Mouse (Mus musculus) 3134 (cell line): ENCODE results near the gene Man1a.

ENCODE experiments used
- DNase-seq: peaks from one replicate; pipeline ENCODE4 v3.0.0-alpha.2; 2011; ENCODE audit warnings: low spot score; ENCODE audit not compliant: insufficient read length; ENCODE audit errors: extremely low read depth

The Man1a gene

GRCm38 (mm10) chr10:53927904-53928303 lies 148.5 kb downstream of the Man1a start:
- DNase-seq, result no peak

DNA sequence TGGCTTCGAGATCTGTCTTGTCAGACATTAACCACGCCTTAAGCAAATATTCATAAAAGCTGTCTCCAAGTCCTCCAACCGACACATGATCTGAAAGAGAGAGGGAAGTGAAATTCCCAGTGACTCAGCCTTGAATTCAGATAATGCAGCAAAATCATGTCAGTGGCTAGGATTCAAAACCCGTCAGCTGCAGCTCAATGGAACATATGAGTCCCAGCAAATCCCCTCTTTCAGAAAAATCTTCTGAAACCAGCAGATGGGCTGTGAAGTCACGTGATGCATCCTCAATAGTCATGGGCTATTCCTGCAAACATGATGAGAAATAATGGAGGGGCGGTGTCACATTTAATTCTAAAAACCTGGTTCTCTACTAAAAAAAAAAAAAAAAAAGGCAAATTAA lies 151.0 kb downstream of the Man1a start:
- no peak for DNase-seq

- DNase-seq, result no peak
These were observed 154.2 kb downstream of the Man1a start for GRCm38 (mm10) chr10:53922236-53922635.

DNA sequence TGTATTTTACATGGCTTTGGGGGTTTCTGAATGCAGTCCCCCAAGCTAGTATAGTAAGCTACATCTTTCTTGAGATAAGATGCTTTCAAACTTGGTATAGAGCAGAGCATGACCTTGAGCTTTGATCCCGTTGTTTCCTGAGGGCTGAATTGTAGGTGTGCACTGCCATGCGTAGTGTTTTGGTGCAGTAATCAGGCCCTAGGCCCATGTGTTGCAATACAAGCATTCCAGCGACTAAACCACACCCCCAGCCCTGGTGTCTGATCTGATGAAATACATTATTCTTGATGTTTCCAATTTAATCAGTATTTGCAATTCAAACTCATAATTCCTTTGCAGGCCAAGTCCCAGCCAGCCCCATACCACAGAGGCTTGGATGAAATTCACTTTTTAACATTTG lies 158.9 kb downstream of the Man1a start:
- DNase-seq, result no peak

DNA sequence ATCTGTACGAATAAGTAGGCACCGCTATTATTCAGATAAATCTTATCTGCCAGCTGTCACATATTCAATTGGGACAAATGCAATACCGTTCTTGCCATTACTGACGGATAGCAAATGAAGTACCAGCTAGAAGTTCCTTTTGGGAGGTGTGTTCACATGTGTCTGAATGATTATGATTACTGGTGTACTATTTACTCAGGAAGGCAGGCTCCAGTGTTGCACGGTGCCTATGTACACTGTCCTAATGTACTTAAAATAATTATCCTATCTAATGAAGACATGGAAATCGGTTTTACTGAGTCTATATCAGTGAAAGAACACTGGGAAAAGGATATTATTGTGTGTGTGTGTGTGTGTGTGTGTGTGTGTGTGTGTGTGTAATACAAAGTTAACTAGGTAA lies 160.7 kb downstream of the Man1a start:
- DNase-seq, result no peak

GRCm38 (mm10) chr10:53914974-53915609 lies 161.3 kb downstream of the Man1a start:
- DNase-seq, result no peak

GRCm38 (mm10) chr10:53913546-53914312 lies 162.7 kb downstream of the Man1a start:
- no peak for DNase-seq

DNA sequence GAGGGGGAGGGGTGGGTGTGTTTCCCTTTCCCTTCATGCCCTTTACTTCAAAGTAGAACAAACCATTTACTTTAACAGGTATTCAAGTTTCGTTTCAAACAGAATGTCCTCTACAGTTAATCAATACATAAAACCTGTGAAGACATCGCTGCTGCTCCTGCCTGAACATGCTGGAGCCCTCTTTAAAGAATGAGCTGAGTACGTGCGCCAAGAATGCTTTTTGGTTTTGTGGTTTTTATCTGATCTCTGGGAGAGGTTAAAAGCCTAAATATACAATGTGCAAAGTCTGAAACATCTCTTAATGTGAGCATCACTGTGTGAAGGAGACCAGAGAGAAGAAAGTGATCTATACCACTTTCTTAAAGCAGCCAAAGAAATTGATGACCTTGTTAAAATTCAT lies 186.9 kb downstream of the Man1a start:
- DNase-seq, result no peak

DNA sequence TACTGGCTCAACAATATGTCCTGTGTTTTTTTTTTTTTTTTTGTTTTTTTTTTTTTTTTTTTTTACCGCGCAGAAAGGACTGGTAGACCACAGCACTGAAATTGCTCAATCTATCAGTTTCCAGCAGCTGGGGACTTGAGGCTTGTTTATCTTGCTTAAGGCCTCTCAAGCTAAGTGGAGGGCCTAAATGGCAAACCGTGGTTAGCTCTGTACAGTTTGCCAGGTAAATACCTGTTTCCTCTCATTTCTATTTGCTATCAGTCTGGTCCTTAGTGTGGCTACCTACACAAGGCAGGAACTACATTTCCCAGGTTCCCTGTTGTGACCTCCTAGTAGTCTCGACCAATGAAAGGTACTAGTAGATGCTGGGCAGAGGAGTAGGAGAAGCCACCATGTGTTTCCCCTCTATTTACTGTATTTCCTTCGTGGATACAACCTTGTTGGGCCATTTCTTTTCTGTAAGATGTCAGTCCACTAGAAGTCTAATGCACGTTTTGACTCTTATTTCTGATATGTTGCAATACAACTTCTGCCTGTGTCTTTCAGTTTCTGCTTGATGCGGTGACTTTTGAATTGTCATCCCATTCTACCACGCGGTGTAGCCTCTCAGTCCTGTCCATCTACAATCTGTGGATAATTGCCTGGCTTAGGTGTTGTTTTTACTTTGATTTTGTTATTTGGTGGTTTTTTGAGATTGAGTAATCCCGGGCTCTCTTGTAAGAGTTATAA lies 187.9 kb downstream of the Man1a start:
- DNase-seq, result no peak

- no peak for DNase-seq
These were observed 189.9 kb downstream of the Man1a start for GRCm38 (mm10) chr10:53886475-53886874.

DNA sequence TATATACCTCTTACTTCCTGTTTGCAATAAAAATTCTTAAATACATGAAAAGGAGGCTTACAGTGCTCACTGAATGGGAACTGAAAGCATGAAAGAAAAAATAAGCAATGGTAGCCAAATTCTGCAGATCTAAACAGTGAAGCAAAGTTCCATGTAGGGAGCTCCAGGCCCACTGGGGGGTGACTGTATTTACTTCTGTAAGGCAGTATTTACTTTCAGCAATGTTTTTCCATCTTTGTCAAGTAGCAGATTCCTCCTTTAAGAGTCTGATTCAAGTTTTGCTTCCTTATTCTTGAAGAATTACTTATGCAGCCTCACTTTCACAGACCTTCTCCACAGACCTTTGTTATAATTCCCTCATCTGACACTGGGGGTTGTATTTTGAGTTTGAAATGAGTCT lies 195.1 kb downstream of the Man1a start:
- no peak for DNase-seq

DNA sequence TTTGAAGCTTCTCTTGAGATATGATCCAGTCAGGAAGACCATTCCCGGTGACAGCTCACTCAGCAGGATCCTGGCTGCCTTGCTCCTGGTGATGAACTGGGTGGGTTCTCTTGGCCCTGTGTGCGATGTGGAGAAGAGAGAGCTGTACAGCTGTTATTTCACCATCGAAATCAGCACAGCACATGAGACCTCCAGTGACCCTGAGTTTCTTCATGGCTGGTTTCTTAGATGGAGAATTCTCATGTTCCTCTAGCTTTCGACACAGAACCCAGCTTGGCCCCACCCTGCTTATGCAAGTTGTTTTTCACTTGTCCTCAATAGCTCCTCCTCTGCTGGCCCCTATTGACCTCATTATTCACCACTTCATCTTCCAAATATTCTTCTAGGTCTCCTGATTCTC lies 200.5 kb downstream of the Man1a start:
- DNase-seq, result no peak

DNA sequence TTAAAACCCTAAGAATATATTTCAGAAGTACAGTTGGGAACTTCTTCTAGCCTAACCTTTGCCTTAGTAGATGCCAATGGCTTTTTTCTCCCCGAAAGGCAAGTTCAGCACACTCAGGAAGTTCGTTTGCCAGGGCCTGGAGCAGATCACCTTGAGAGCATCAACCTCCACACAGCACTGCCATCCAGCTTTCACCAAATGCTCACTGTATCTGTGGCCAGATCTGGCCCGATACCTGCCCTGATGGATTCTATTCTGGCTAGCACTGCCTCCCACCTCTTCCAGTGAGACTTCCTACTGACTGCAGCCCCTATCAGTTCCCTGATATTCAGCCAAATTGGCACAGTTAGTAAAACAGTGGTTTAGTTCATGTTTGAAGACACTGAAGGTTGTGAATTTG lies 202.2 kb downstream of the Man1a start:
- no peak for DNase-seq

- DNase-seq, result no peak
These were observed 212.7 kb downstream of the Man1a start for GRCm38 (mm10) chr10:53863486-53864357.

GRCm38 (mm10) chr10:53859879-53860278 lies 216.5 kb downstream of the Man1a start:
- DNase-seq, result no peak

DNA sequence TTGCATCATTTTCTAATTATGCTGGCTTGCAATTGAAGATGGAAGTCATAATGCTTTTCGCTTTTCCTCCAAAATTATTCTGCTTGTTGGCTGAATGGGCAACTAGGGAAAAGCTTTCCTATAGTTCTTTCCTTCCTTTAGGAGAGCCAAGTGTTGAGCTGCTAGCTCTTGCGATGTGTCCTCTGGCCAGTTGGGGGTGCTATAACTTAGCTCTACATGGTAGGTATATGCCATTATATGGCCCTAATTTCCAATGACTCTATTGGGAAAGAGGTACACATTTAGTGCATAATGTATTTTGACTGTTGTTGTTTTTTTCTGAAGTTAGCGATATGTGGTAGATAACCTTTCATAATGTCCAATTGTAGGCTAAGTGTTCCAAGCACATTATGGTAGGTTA lies 217.2 kb downstream of the Man1a start:
- DNase-seq, result no peak
